Mouse (Mus musculus) cerebellum, postnatal 25 days (tissue): Measurements from ENCODE around the gene Fstl5.

ENCODE experiments used
- DNase-seq, 2 experiments: peaks; one replicate each; pipeline ENCODE4 v3.0.0; 2021; ENCODE audit warnings: mixed read lengths in 2 of 2

Gene Fstl5

GRCm38 (mm10) chr3:76567346-76567745 lies 493.3 kb downstream of the Fstl5 start:
- DNase-seq = no peak

GRCm38 (mm10) chr3:76572478-76572877 lies 498.4 kb downstream of the Fstl5 start:
- DNase-seq = no peak

GRCm38 (mm10) chr3:76572920-76573541 lies 499.0 kb downstream of the Fstl5 start:
- no peak for DNase-seq

- DNase-seq = no peak
Measured at GRCm38 (mm10) chr3:76593148-76593547, 519.1 kb downstream of the Fstl5 start.

- DNase-seq = no peak
Measured at GRCm38 (mm10) chr3:76620044-76620443, 546.0 kb downstream of the Fstl5 start.

- DNase-seq = no peak
Measured at GRCm38 (mm10) chr3:76654243-76654642, 580.2 kb downstream of the Fstl5 start.

- DNase-seq = no peak
Measured at GRCm38 (mm10) chr3:76670859-76671258, 596.8 kb downstream of the Fstl5 start.

GRCm38 (mm10) chr3:76676006-76676405 lies 601.9 kb downstream of the Fstl5 start:
- no peak for DNase-seq

GRCm38 (mm10) chr3:76679853-76680545 lies 605.9 kb downstream of the Fstl5 start:
- DNase-seq = no peak

GRCm38 (mm10) chr3:76680546-76680883 lies 606.4 kb downstream of the Fstl5 start:
- no peak for DNase-seq

GRCm38 (mm10) chr3:76697134-76697629 lies 623.1 kb downstream of the Fstl5 start:
- no peak for DNase-seq

- no peak for DNase-seq
Measured at GRCm38 (mm10) chr3:76739221-76739620, 665.2 kb downstream of the Fstl5 start.
